Mouse (Mus musculus): ENCODE data around the gene Cdc42se2.

GRCm38 (mm10) chr11:54794678-54795077 lies 7.2 kb upstream of the Cdc42se2 start:
- TF ChIP-seq CTCF (conservative IDR thresholded peaks at IDR 0.05; ENCODE audit: low read length) (no peak), POU5F1 (IDR thresholded peaks at IDR 0.05; ENCODE audit: borderline replicate concordance, low read length) (no peak), NANOG (IDR thresholded peaks at IDR 0.05; ENCODE audit: borderline replicate concordance, low read length) (no peak)

Data from E14TG2a.4 (cell line).